Mouse (Mus musculus) heart, postnatal 0 days (tissue): ENCODE data around the gene Gm9376. TPM values are rescaled to one million over a fixed set of nuclear protein-coding genes. Genes with fewer than 3 reads are reported as not detected.

Experiments
- ATAC-seq: fragments of 200-750 bp; cut with Nextera tagmentation; 2 replicates; pipeline ENCODE4 v1.8.0; 2017; ENCODE audit warnings: low read depth, moderate number of reproducible peaks, moderate library complexity; ENCODE audit not compliant: insufficient read depth
- DNase-seq: peaks from one replicate; pipeline ENCODE4 v3.0.0-alpha.2; 2016; ENCODE audit warnings: low spot score
- H3K27ac ChIP-seq: fragments of 300-500 bp; sonication (generic); 2 replicates; pipeline ENCODE4 v1.5.1; 2014; ENCODE audit warnings: low read depth, mild to moderate bottlenecking
- H3K27me3 ChIP-seq: fragments of 300-500 bp; sonication (generic); 2 replicates; pipeline ENCODE4 v1.6.1; 2014; ENCODE audit warnings: low read length, mixed read lengths; ENCODE audit not compliant: control insufficient read depth, insufficient read depth
- H3K36me3 ChIP-seq: fragments of 300-500 bp; sonication (generic); replicated peaks from 2 replicates; pipeline ENCODE4 v1.6.1; 2014; ENCODE audit warnings: low read length, mixed read lengths; ENCODE audit not compliant: control insufficient read depth, insufficient read depth
- H3K4me1 ChIP-seq: fragments of 300-500 bp; sonication (generic); 2 replicates; pipeline ENCODE4 v1.6.1; 2014; ENCODE audit warnings: antibody characterized with exemption; ENCODE audit not compliant: control insufficient read depth, insufficient read depth
- H3K4me2 ChIP-seq: fragments of 300-500 bp; sonication (generic); 2 replicates; pipeline ENCODE4 v1.6.1; 2014; ENCODE audit warnings: low read depth, mild to moderate bottlenecking, low read length, moderate library complexity
- H3K4me3 ChIP-seq: fragments of 300-500 bp; sonication (generic); 2 replicates; pipeline ENCODE4 v1.5.1; 2014; ENCODE audit warnings: low read depth, low read length
- H3K9ac ChIP-seq: fragments of 300-500 bp; sonication (generic); replicated peaks from 2 replicates; pipeline ENCODE4 v1.6.1; 2014; ENCODE audit warnings: low read depth, low read length, mixed read lengths
- H3K9me3 ChIP-seq: fragments of 300-500 bp; sonication (generic); replicated peaks from 2 replicates; pipeline ENCODE4 v1.6.1; 2016; ENCODE audit warnings: low read length; ENCODE audit not compliant: control insufficient read depth
- CTCF ChIP-seq: IDR thresholded peaks from 2 replicates; pipeline ENCODE4 v1.5.1; 2016; ENCODE audit warnings: antibody characterized with exemption, control low read depth, low read depth
- EP300 ChIP-seq: IDR thresholded peaks from 2 replicates; pipeline ENCODE4 v1.6.1; 2016; ENCODE audit warnings: antibody characterized with exemption, low read depth
- WGBS: fragments of 180-500 bp; shearing (Covaris S2); extraction: QIAGEN DNeasy Blood & Tissue Kit; methylation state at CpG from one replicate; pipeline ENCODE4 v1.1.7; 2014; 5-methylcytosine and 5-hydroxymethylcytosine counted together
- polyA plus RNA-seq: library from polyadenylated mRNA; unstranded; fragments of >200 nt; fragmentation: Nextera tagmentation; extraction: Ambion mirVana; gene quantifications from 2 replicates; pipeline ENCODE4 v1.2.1, GENCODE M21; 2015
- total RNA-seq: library from RNA; depleted of rRNA; stranded (reverse); fragments of >200 nt; gene quantifications from 2 replicates; pipeline ENCODE4 v1.2.3, GENCODE M21; 2014; ENCODE audit warnings: low replicate concordance

Gm9376 gene
- total and polyA plus RNA-seq, 2 experiments from 2014 or later = not detected

GRCm38 (mm10) chr14:118253381-118253780, 13.4 kb upstream of the Gm9376 start:
- no peak overlapping the region for H3K9ac ChIP-seq
- TF ChIP-seq EP300 = no peak
- no peak for TF ChIP-seq CTCF
- no peaks in the 10 kb centered on the region for H3K27me3 ChIP-seq
- ATAC-seq (no peak), DNase-seq (no peak)
- WGBS = 80% methylated on average over 6 of the region's 6 CpGs
- no peaks in the 10 kb centered on the region for H3K9me3 ChIP-seq
- no peak overlapping the region for H3K4me2 ChIP-seq
- no peak overlapping the region for H3K4me3 ChIP-seq
- no peaks in the 10 kb centered on the region for H3K4me1 ChIP-seq
- H3K27ac ChIP-seq = no peak overlapping the region
- H3K36me3 ChIP-seq = no peaks in the 10 kb centered on the region

GRCm38 (mm10) chr14:118268849-118269248, 2.1 kb downstream of the Gm9376 start:
- Histone ChIP-seq H3K27me3 (no peaks in the 10 kb centered on the region), H3K36me3 (no peaks in the 10 kb centered on the region), H3K4me3 (no peak overlapping the region), H3K9ac (no peak overlapping the region), H3K4me1 (no peaks in the 10 kb centered on the region), H3K9me3 (no peaks in the 10 kb centered on the region), H3K4me2 (no peak overlapping the region), H3K27ac (no peak overlapping the region)
- ATAC-seq (no peak), DNase-seq (no peak)
- TF ChIP-seq CTCF = no peak
- no peak for TF ChIP-seq EP300
- WGBS = 86% methylated on average over 4 of the region's 4 CpGs

- H3K4me2 ChIP-seq = no peak overlapping the region
Measured at GRCm38 (mm10) chr14:118272594-118273555, 6.1 kb downstream of the Gm9376 start.

GRCm38 (mm10) chr14:118277704-118278498, 11.1 kb downstream of the Gm9376 start:
- DNase-seq = no peak
- Histone ChIP-seq H3K36me3 (no peaks in the 10 kb centered on the region), H3K9ac (no peak overlapping the region), H3K4me3 (no peak overlapping the region), H3K4me1 (no peaks in the 10 kb centered on the region), H3K4me2 (no peak overlapping the region), H3K9me3 (peaks cover 6% of the 10 kb centered on the region; the same call in 1 of the 2 replicates), H3K27me3 (no peaks in the 10 kb centered on the region), H3K27ac (no peak overlapping the region)
- WGBS = 77% methylated on average over 7 of the region's 7 CpGs
- TF ChIP-seq EP300 (no peak), CTCF (no peak)
- no peak for ATAC-seq

More at GRCm38 (mm10) chr14:118272594-118273555, 6.1 kb downstream of the Gm9376 start:
- no peak for DNase-seq
- 65% methylated on average over 6 of the region's 6 CpGs for WGBS
- no peak overlapping the region for H3K4me3 ChIP-seq
- TF ChIP-seq CTCF (no peak), EP300 (no peak)
- ATAC-seq = no peak
- H3K27me3 ChIP-seq = no peaks in the 10 kb centered on the region
- H3K27ac ChIP-seq = no peak overlapping the region
- no peaks in the 10 kb centered on the region for H3K4me1 ChIP-seq
- no peak overlapping the region for H3K9ac ChIP-seq
- no peaks in the 10 kb centered on the region for H3K36me3 ChIP-seq
- H3K9me3 ChIP-seq = no peaks in the 10 kb centered on the region

GRCm38 (mm10) chr14:118282272-118282671, 15.5 kb downstream of the Gm9376 start:
- TF ChIP-seq CTCF = no peak
- no peak for TF ChIP-seq EP300

More at GRCm38 (mm10) chr14:118282272-118282671, 15.5 kb downstream of the Gm9376 start:
- no peak overlapping the region for H3K9ac ChIP-seq
- no peak overlapping the region for H3K4me2 ChIP-seq
- no peaks in the 10 kb centered on the region for H3K4me1 ChIP-seq
- no peak overlapping the region for H3K4me3 ChIP-seq
- peaks cover 6% of the 10 kb centered on the region; the same call in 1 of the 2 replicates for H3K9me3 ChIP-seq
- DNase-seq = no peak
- H3K27ac ChIP-seq = no peak overlapping the region
- WGBS = 77% methylated on average over 3 of the region's 3 CpGs
- no peaks in the 10 kb centered on the region for H3K27me3 ChIP-seq
- no peak for ATAC-seq
- no peaks in the 10 kb centered on the region for H3K36me3 ChIP-seq
